In genomic region chr4:149752836-149753235, GRCm38 (mm10) we compare ENCODE assay signal across 19 mouse cellular contexts. TPM values are rescaled to one million over a fixed set of nuclear protein-coding genes. Genes with fewer than 3 reads are reported as not detected.
DNase-seq lines count a peak whose midpoint lies in the region; ATAC-seq and TF ChIP-seq lines count a peak whose summit lies in the region.
"Had no signal": no experiment of that assay in that cellular context is flagged by ENCODE, and none has a peak within 500 bp of the region (broad histone marks: within the 10 kb centered on the region; RNA-seq: fewer than 3 reads in every experiment).

No protein-coding gene starts in this region.

- no peak for TF ChIP-seq CTCF in midbrain, postnatal 0 days (IDR thresholded peaks at IDR 0.05)

- H3K9ac ChIP-seq in midbrain, embryonic 14.5 days (replicated peaks; ENCODE audit: low read length) = no peak overlapping the region
- H3K9ac ChIP-seq in midbrain, postnatal 0 days (replicated peaks; ENCODE audit: low read length, poor library complexity, severe bottlenecking) = no peak overlapping the region
- no peak overlapping the region; the same call in 1 of the 2 replicates for H3K9ac ChIP-seq in ES-E14 (ENCODE audit: insufficient read depth, low read depth, low read length, poor library complexity, severe bottlenecking)
- H3K9ac ChIP-seq in forebrain, embryonic 16.5 days (replicated peaks; ENCODE audit: low read depth, low read length) = no peak overlapping the region
- H3K9ac ChIP-seq: forebrain, embryonic 12.5 days; forebrain, embryonic 15.5 days; heart, embryonic 13.5 days; hindbrain, embryonic 14.5 days had no signal

- H3K9me3 ChIP-seq in midbrain, embryonic 14.5 days (ENCODE audit: control insufficient read depth, low read length) = no peaks in the 10 kb centered on the region
- no peaks in the 10 kb centered on the region for H3K9me3 ChIP-seq in midbrain, postnatal 0 days (ENCODE audit: low read length)
- no peaks in the 10 kb centered on the region for H3K9me3 ChIP-seq in ES-E14 (ENCODE audit: control insufficient read depth, insufficient read depth, low read depth, low read length)
- no peaks in the 10 kb centered on the region for H3K9me3 ChIP-seq in forebrain, embryonic 16.5 days (ENCODE audit: control insufficient read depth, low read length)
- H3K9me3 ChIP-seq: embryonic facial prominence, embryonic 10.5 days; embryonic facial prominence, embryonic 13.5 days; forebrain, embryonic 12.5 days; forebrain, embryonic 15.5 days; G1E; heart, embryonic 10.5 days; heart, embryonic 13.5 days had no signal

- peaks cover 3% of the 10 kb centered on the region; the same call in 1 of the 2 replicates for H3K36me3 ChIP-seq in midbrain, embryonic 14.5 days (ENCODE audit: control insufficient read depth, insufficient read depth, low read length)
- H3K36me3 ChIP-seq in midbrain, postnatal 0 days (ENCODE audit: insufficient read depth, low read length) = 0 out of 2 replicates have a peak, but pooled peaks cover 14% of the 10 kb centered on the region
- H3K36me3 ChIP-seq in ES-E14 (ENCODE audit: control insufficient read depth, insufficient read depth, low read length, poor library complexity, severe bottlenecking) = peaks cover 14% of the 10 kb centered on the region
- H3K36me3 ChIP-seq in forebrain, embryonic 16.5 days (ENCODE audit: control insufficient read depth, insufficient read depth) = no peaks in the 10 kb centered on the region

- no peak overlapping the region for H3K4me3 ChIP-seq in midbrain, embryonic 14.5 days (replicated peaks; ENCODE audit: low read depth, low read length)
- no peak overlapping the region for H3K4me3 ChIP-seq in midbrain, postnatal 0 days (ENCODE audit: low read depth, low read length)
- H3K4me3 ChIP-seq in ES-E14 (ENCODE audit: insufficient read depth in 1 of 2, low read depth in 1 of 2, low read length in 2 of 2, poor library complexity in 1 of 2, severe bottlenecking in 1 of 2) = no peak overlapping the region
- H3K4me3 ChIP-seq in forebrain, embryonic 16.5 days (replicated peaks; ENCODE audit: low read length) = no peak overlapping the region
- H3K4me3 ChIP-seq: embryonic facial prominence, embryonic 13.5 days; erythroblast, embryonic 14.5 days; forebrain, embryonic 12.5 days; forebrain, embryonic 15.5 days; heart, adult 2 months; heart, embryonic 10.5 days; heart, embryonic 13.5 days had no signal

- H3K27me3 ChIP-seq in midbrain, embryonic 14.5 days (ENCODE audit: control insufficient read depth, insufficient read depth, low read length) = no peaks in the 10 kb centered on the region
- H3K27me3 ChIP-seq in midbrain, postnatal 0 days (ENCODE audit: insufficient read depth, low read length) = no peaks in the 10 kb centered on the region
- no peaks in the 10 kb centered on the region for H3K27me3 ChIP-seq in forebrain, embryonic 16.5 days (replicated peaks; ENCODE audit: control insufficient read depth, insufficient read depth, low read length)
- H3K27me3 ChIP-seq: embryonic facial prominence, embryonic 13.5 days; forebrain, embryonic 15.5 days had no signal

- ATAC-seq in midbrain, embryonic 14.5 days (ENCODE audit: low FRiP score, low TSS enrichment) = no peak
- no peak for ATAC-seq in midbrain, postnatal 0 days (ENCODE audit: low FRiP score)
- ATAC-seq in forebrain, embryonic 16.5 days = no peak
- ATAC-seq: CD4-positive, CD25-positive, alpha-beta regulatory T cell, adult 4 months had no signal

- in situ Hi-C loops in ES-E14 (cut with MboI; ENCODE audit: low sequenced_read_pairs in 2 of 2, unreplicated experiment in 2 of 2) = no loop called here

- no peak overlapping the region for H3K27ac ChIP-seq in midbrain, embryonic 14.5 days (replicated peaks; ENCODE audit: low read depth, low read length)
- H3K27ac ChIP-seq in midbrain, postnatal 0 days (ENCODE audit: low read depth, low read length) = no peak overlapping the region
- peak overlapping the region; percentile 18; the same call in 1 of the 2 replicates for H3K27ac ChIP-seq in ES-E14 (ENCODE audit: insufficient read depth, low read depth, low read length, poor library complexity, severe bottlenecking)
- H3K27ac ChIP-seq in forebrain, embryonic 16.5 days (ENCODE audit: low read length) = no peak overlapping the region
- H3K27ac ChIP-seq: embryonic facial prominence, embryonic 13.5 days; forebrain, embryonic 12.5 days; forebrain, embryonic 15.5 days; heart, adult 2 months; heart, embryonic 10.5 days; heart, embryonic 13.5 days; hindbrain, embryonic 14.5 days had no signal

- 0 out of 2 replicates have a peak, but pooled peaks cover 16% of the 10 kb centered on the region for H3K4me1 ChIP-seq in midbrain, embryonic 14.5 days (ENCODE audit: control insufficient read depth, insufficient read depth, low read length)
- H3K4me1 ChIP-seq in midbrain, postnatal 0 days (ENCODE audit: insufficient read depth, low read length) = no peaks in the 10 kb centered on the region
- peaks cover 13 to 16% of the 10 kb centered on the region in 2 experiments for H3K4me1 ChIP-seq in ES-E14 (ENCODE audit: control insufficient read depth in 2 of 2, insufficient read depth in 2 of 2, low read length in 2 of 2, poor library complexity in 1 of 2)
- H3K4me1 ChIP-seq in forebrain, embryonic 16.5 days (replicated peaks; ENCODE audit: control insufficient read depth, insufficient read depth, low read length) = 0 out of 2 replicates have a peak, but pooled peaks cover 3% of the 10 kb centered on the region
- H3K4me1 ChIP-seq: forebrain, embryonic 15.5 days had no signal

- peak; percentile 34 for DNase-seq in midbrain, embryonic 14.5 days
- no peak for DNase-seq in midbrain, postnatal 0 days (ENCODE audit: low spot score)
- DNase-seq in ES-E14 (ENCODE audit: low read depth, low spot score) = no peak
- peak; percentile 71 for DNase-seq in retina, postnatal 1 day
- DNase-seq in cerebellum, adult 9-10 months = no peak
- DNase-seq: cerebellum, adult 11 months; gastrocnemius, postnatal 36 days had no signal

- 21% methylated on average over 3 of the region's 3 CpGs for WGBS in midbrain, embryonic 14.5 days
- 29% methylated on average over 3 of the region's 3 CpGs for WGBS in midbrain, postnatal 0 days
- WGBS in forebrain, embryonic 16.5 days = 72% methylated on average over 3 of the region's 3 CpGs

- H3K4me2 ChIP-seq in midbrain, embryonic 14.5 days (ENCODE audit: low read length) = no peak overlapping the region
- no peak overlapping the region for H3K4me2 ChIP-seq in midbrain, postnatal 0 days (ENCODE audit: low read depth, low read length, poor library complexity, severe bottlenecking)
- H3K4me2 ChIP-seq in forebrain, embryonic 16.5 days (ENCODE audit: low read length) = no peak overlapping the region
- H3K4me2 ChIP-seq: forebrain, embryonic 12.5 days; forebrain, embryonic 15.5 days had no signal

TF ChIP-seq in ES-E14, 5 proteins besides CTCF, POLR2A, EP300 and RAD21:
- no peak for TF ChIP-seq CHD2 (IDR thresholded peaks at IDR 0.05; ENCODE audit: low read depth, low read length)
- no peak for TF ChIP-seq HCFC1 (IDR thresholded peaks at IDR 0.05; ENCODE audit: borderline replicate concordance, insufficient read depth, low read length)
- TF ChIP-seq MAFK (IDR thresholded peaks at IDR 0.05; ENCODE audit: insufficient read depth, low read depth, low read length) = no peak
- TF ChIP-seq ZC3H11A (IDR thresholded peaks at IDR 0.05; ENCODE audit: borderline replicate concordance, low read depth, low read length) = no peak
- no peak for TF ChIP-seq ZNF384 (IDR thresholded peaks at IDR 0.05; ENCODE audit: low read depth, low read length)
TF ChIP-seq in ES-E14: peak in this region for 0.

RNA-seq across cellular contexts. Expression of gene Tmem201, which starts 15.0 kb away (rescaled TPM):
- polyA plus RNA-seq in midbrain, embryonic 14.5 days (2014; fragmentation: Nextera tagmentation; extraction: Ambion mirVana) = 30.8 and 36.2 TPM in 2 replicates
- total RNA-seq in midbrain, postnatal 0 days (2014; rRNA removed) = 55.2 and 67.8 TPM in 2 replicates
- 44.8 and 48.5 TPM in 2 replicates for polyA plus RNA-seq in midbrain, postnatal 0 days (2015; fragmentation: Nextera tagmentation; extraction: Ambion mirVana)
- total RNA-seq in ES-E14 (2012; rRNA removed) = 47.3 and 66.6 TPM in 2 replicates
- polyA plus RNA-seq in forebrain, embryonic 16.5 days (2015; fragmentation: Nextera tagmentation; extraction: Ambion mirVana) = 37.3 and 43.5 TPM in 2 replicates

RNA-seq across cellular contexts. Expression of gene Slc25a33, which starts 21.2 kb away (rescaled TPM):
- polyA plus RNA-seq in midbrain, embryonic 14.5 days (2014; fragmentation: Nextera tagmentation; extraction: Ambion mirVana) = 29.1 and 31.2 TPM in 2 replicates
- total RNA-seq in midbrain, postnatal 0 days (2014; rRNA removed) = 16.6 and 19.8 TPM in 2 replicates
- polyA plus RNA-seq in midbrain, postnatal 0 days (2015; fragmentation: Nextera tagmentation; extraction: Ambion mirVana) = 32.7 and 34.8 TPM in 2 replicates
- 11.5 and 12.2 TPM in 2 replicates for total RNA-seq in ES-E14 (2012; rRNA removed)
- polyA plus RNA-seq in forebrain, embryonic 16.5 days (2015; fragmentation: Nextera tagmentation; extraction: Ambion mirVana) = 22.4 and 22.7 TPM in 2 replicates

RNA-seq across cellular contexts. Expression of gene Pik3cd, which starts 50.5 kb away (rescaled TPM):
- 12.7 and 14.2 TPM in 2 replicates for polyA plus RNA-seq in midbrain, embryonic 14.5 days (2014; fragmentation: Nextera tagmentation; extraction: Ambion mirVana)
- total RNA-seq in midbrain, postnatal 0 days (2014; rRNA removed) = 15.9 and 18.5 TPM in 2 replicates
- 9.7 and 10.4 TPM in 2 replicates for polyA plus RNA-seq in midbrain, postnatal 0 days (2015; fragmentation: Nextera tagmentation; extraction: Ambion mirVana)
- 6.4 and 8.0 TPM in 2 replicates for total RNA-seq in ES-E14 (2012; rRNA removed)
- polyA plus RNA-seq in forebrain, embryonic 16.5 days (2015; fragmentation: Nextera tagmentation; extraction: Ambion mirVana) = 19.5 and 21.0 TPM in 2 replicates

Comparison
In these comparisons a context has a peak if more than half of its experiments do, and no peak if none do; other contexts are left out.
1. DNase-seq: peak in midbrain, embryonic 14.5 days (single experiment) and retina, postnatal 1 day (single experiment); none in midbrain, postnatal 0 days (single experiment), ES-E14 (single experiment) and cerebellum, adult 9-10 months (single experiment).